Mouse (Mus musculus) hindbrain, embryonic 16.5 days (tissue): ENCODE data around the gene Slc12a8. TPM values are rescaled to one million over a fixed set of nuclear protein-coding genes. Genes with fewer than 3 reads are reported as not detected.

Source experiments
- ATAC-seq: fragments of 200-750 bp; cut with Nextera tagmentation; 2 replicates; pipeline ENCODE4 v1.8.0; 2017; ENCODE audit warnings: moderate TSS enrichment, moderate library complexity
- H3K27ac ChIP-seq: fragments of 300-500 bp; sonication (generic); 2 replicates; pipeline ENCODE4 v1.5.1; 2014; ENCODE audit warnings: low read depth, mild to moderate bottlenecking, control low read depth, low read length, moderate library complexity
- H3K27me3 ChIP-seq: fragments of 300-500 bp; sonication (generic); replicated peaks from 2 replicates; pipeline ENCODE4 v1.6.1; 2014; ENCODE audit warnings: low read length; ENCODE audit not compliant: control insufficient read depth, insufficient read depth
- H3K36me3 ChIP-seq: fragments of 300-500 bp; sonication (generic); 2 replicates; pipeline ENCODE4 v1.6.1; 2014; ENCODE audit warnings: mild to moderate bottlenecking, low read length, moderate library complexity, mixed read lengths; ENCODE audit not compliant: control insufficient read depth, insufficient read depth
- H3K4me1 ChIP-seq: fragments of 300-500 bp; sonication (generic); 2 replicates; pipeline ENCODE4 v1.6.1; 2014; ENCODE audit warnings: low read depth, low read length; ENCODE audit not compliant: control insufficient read depth, insufficient read depth
- H3K4me2 ChIP-seq: fragments of 300-500 bp; sonication (generic); 2 replicates; pipeline ENCODE4 v1.6.1; 2014; ENCODE audit warnings: mild to moderate bottlenecking, low read length, control low read depth, moderate library complexity
- H3K4me3 ChIP-seq: fragments of 300-500 bp; sonication (generic); 2 replicates; pipeline ENCODE4 v1.5.1; 2014; ENCODE audit warnings: mild to moderate bottlenecking, low read length, control low read depth, moderate library complexity
- H3K9ac ChIP-seq: fragments of 300-500 bp; sonication (generic); 2 replicates; pipeline ENCODE4 v1.6.1; 2014; ENCODE audit warnings: low read depth, mild to moderate bottlenecking, control low read depth, low read length, moderate library complexity
- H3K9me3 ChIP-seq: fragments of 300-500 bp; sonication (generic); 2 replicates; pipeline ENCODE4 v1.6.1; 2014; ENCODE audit warnings: mild to moderate bottlenecking, low read length, moderate library complexity; ENCODE audit not compliant: control insufficient read depth
- WGBS: fragments of 180-500 bp; shearing (Covaris S2); extraction: QIAGEN DNeasy Blood & Tissue Kit; methylation state at CpG from one replicate; pipeline ENCODE4 v1.1.7; 2014; 5-methylcytosine and 5-hydroxymethylcytosine counted together
- polyA plus RNA-seq: library from polyadenylated mRNA; unstranded; fragments of >200 nt; fragmentation: Nextera tagmentation; extraction: Ambion mirVana; gene quantifications from 2 replicates; pipeline ENCODE4 v1.2.1, GENCODE M21; 2015

The Slc12a8 gene
- polyA plus RNA-seq, 1 experiment from 2014 or later: 1.5 TPM

DNA sequence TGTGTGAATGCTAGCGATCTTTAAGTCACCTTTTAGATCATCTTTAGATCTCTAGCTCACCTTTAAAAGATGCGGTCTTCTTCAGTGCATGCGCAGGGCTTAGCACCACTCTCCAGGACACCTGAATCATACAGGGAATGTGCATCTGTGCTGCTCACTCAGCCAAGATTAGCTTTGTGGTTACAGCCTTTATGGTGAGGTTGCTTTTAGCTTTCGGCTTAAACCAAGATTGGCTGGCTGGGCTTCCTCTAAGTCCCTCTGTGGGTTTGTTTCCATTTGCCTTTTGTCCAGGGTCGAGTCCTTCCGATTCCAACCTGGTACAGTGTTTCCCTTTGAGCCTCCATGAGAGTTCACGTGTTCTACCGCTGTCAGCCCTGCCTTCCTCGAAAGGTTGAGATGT is 187.2 kb downstream of the Slc12a8 start:
- Histone ChIP-seq H3K27ac (no peak overlapping the region), H3K4me3 (no peak overlapping the region), H3K27me3 (no peaks in the 10 kb centered on the region), H3K4me2 (no peak overlapping the region), H3K36me3 (no peaks in the 10 kb centered on the region), H3K4me1 (peaks cover 7% of the 10 kb centered on the region), H3K9me3 (no peaks in the 10 kb centered on the region), H3K9ac (no peak overlapping the region)
- ATAC-seq: no peak
- 81% methylated on average over 9 of the region's 9 CpGs for WGBS

DNA sequence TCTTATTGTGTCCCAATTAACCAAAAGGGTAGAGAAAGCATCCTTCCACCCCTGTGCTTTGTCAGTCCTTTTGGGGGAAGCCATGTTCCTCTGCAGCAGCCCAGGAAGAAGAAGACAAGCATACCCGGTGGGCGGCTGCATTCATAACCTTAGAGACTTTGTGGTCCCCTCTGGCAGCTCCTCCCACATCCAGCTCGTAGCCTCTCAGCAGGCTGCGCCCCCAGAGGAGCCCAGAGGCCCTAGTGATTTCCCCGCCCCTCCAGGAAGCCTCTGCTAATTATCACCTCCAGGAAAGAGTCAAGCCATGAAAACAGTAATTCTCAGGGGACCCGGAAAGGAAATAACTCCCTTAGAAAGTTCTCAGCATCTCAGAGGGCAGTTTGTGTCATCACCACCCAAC is 188.1 kb downstream of the Slc12a8 start:
- Histone ChIP-seq H3K36me3 (no peaks in the 10 kb centered on the region), H3K4me1 (peaks cover 7% of the 10 kb centered on the region), H3K4me3 (no peak overlapping the region), H3K27ac (no peak overlapping the region), H3K27me3 (no peaks in the 10 kb centered on the region), H3K9me3 (no peaks in the 10 kb centered on the region), H3K4me2 (no peak overlapping the region), H3K9ac (no peak overlapping the region)
- no peak for ATAC-seq
- 34% methylated on average over 6 of the region's 6 CpGs for WGBS

DNA sequence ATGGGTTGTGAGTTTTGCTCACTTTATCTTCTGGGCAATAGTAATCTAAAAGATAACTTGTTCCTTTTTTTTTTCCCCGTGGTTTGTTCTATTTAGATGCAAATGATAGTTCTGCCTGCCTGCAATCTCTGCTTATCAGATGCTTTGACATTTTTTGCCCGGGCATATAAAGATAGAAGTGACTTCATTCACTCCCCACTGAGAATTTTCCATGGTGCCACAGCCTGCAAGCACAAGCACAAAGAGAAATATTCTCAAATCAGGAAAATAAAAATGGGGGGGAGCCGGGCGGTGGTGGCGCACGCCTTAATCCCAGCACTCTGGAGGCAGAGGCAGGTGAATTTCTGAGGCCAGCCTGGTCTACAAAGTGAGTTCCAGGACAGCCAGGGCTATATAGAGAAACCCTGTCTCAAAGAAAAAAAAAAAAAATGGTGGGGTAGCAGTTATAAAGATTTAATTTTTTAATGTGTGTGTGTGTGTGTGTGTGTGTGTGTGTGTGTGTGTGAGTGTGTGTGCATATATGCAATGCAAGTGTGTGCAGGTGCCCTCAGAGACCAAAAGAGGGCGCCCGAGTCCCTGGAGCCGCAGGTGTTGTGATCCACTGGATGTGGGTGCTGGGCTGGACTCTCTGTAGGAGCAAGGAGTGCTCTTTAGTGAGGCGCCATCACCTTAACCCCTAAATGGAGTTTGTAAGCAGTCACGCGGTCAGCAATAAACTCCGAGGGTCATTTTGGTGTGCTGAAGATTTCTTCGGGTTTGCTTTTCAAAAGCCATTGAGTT is 189.2 kb downstream of the Slc12a8 start:
- H3K36me3 ChIP-seq: no peaks in the 10 kb centered on the region
- peaks cover 7% of the 10 kb centered on the region for H3K4me1 ChIP-seq
- no peak overlapping the region for H3K9ac ChIP-seq
- no peak overlapping the region for H3K4me3 ChIP-seq
- H3K27me3 ChIP-seq: no peaks in the 10 kb centered on the region
- H3K4me2 ChIP-seq: no peak overlapping the region
- WGBS: 87% methylated on average over 14 of the region's 14 CpGs
- no peak overlapping the region for H3K27ac ChIP-seq
- no peak for ATAC-seq
- H3K9me3 ChIP-seq: no peaks in the 10 kb centered on the region

DNA sequence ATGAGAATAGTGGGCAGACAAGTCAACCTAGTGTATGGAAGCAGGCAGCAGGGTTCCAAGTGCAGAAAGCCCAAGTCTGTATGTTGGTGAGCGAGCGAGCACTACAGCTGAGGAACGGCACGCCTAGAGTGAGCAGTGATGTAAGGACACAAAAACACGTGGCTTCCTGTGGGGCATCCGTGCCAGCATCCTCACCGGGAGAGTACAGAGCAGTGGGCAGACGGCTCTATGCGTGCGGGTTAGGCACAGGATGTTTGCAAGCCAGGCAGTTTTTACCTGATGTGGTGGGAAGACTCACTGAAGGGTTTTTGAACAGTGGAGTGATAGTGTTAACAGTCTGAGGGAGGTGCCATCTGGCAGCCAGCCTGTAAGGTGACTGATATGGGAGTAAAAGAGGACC is 190.9 kb downstream of the Slc12a8 start:
- Histone ChIP-seq H3K4me3 (no peak overlapping the region), H3K4me2 (no peak overlapping the region), H3K9ac (no peak overlapping the region), H3K27me3 (no peaks in the 10 kb centered on the region), H3K36me3 (no peaks in the 10 kb centered on the region), H3K9me3 (no peaks in the 10 kb centered on the region), H3K27ac (no peak overlapping the region), H3K4me1 (peaks cover 7% of the 10 kb centered on the region)
- 93% methylated on average over 10 of the region's 10 CpGs for whole genome bisulfite sequencing
- ATAC-seq: no peak

DNA sequence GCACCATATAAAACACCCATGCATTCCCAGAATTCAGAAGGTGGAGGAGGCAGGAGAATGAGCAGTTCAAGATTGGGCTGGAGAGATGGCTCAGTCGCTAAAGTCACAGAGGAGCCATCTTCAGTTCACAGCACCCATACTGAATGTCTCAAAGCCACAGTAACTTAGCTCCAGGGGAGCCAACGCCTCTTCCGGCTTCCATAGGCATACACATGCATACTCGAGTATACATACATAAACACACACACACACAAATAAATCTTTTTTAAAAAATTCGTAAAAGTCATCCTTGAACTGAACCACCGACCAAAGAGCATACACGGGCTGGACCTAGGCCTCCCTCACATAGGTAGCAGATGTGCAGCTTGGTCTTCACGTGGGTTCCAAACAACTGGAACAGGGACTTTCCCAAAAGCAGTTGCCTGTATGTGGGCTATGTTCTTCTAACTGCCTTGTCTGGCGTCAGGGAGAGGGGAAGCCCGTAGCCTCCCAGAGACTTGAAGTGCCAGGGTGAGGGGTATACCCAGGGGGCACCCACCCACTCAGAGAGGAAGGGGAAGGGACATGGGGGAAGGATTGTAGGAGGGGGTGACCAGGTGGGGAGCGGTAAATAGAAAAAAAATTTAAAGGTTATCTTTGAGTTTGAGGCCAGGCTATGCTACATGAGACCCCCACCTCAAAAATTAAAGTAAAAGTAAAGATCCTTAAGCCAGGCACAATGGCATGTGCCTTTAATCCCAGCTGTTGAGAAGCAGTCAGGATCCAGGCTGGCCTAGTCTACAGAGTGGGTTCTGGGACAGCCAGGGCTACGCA is 191.7 kb downstream of the Slc12a8 start:
- Histone ChIP-seq H3K36me3 (no peaks in the 10 kb centered on the region), H3K27ac (no peak overlapping the region), H3K9me3 (no peaks in the 10 kb centered on the region), H3K4me1 (peaks cover 7% of the 10 kb centered on the region), H3K27me3 (no peaks in the 10 kb centered on the region), H3K4me3 (no peak overlapping the region), H3K4me2 (no peak overlapping the region), H3K9ac (no peak overlapping the region)
- 94% methylated on average over 12 of the region's 12 CpGs for WGBS
- ATAC-seq: no peak

Other genes with a start within 250 kb of the Slc12a8 start
- 47.2 and 47.5 TPM in 2 replicates for gene Zfp148, start 136.5 kb upstream of the Slc12a8 start, polyA plus RNA-seq
- gene Heg1, start 167.0 kb downstream of the Slc12a8 start, polyA plus RNA-seq: 7.2 and 10.0 TPM in 2 replicates